Mouse (Mus musculus) kidney, embryonic 14.5 days (tissue): ENCODE measurements around the gene Wdfy4. TPM values are rescaled to one million over a fixed set of nuclear protein-coding genes. Genes with fewer than 3 reads are reported as not detected.
A peak's percentile ranks its signal among the peaks of the same experiment; 100 is the strongest.

ENCODE experiments used
- ATAC-seq: fragments of 200-750 bp; cut with Nextera tagmentation; 2 replicates; pipeline ENCODE4 v1.8.0; 2017; ENCODE audit warnings: moderate number of reproducible peaks, mild to moderate bottlenecking, moderate TSS enrichment, moderate library complexity; ENCODE audit not compliant: low FRiP score, low TSS enrichment
- H3K27ac ChIP-seq: fragments of 300-500 bp; sonication (generic); 2 replicates; pipeline ENCODE4 v1.5.1; 2014; ENCODE audit warnings: low read depth, mild to moderate bottlenecking, low read length, moderate library complexity, mixed read lengths
- H3K27me3 ChIP-seq: fragments of 300-500 bp; sonication (generic); 2 replicates; pipeline ENCODE4 v1.6.1; 2014; ENCODE audit warnings: mild to moderate bottlenecking, low read length; ENCODE audit not compliant: control insufficient read depth, insufficient read depth
- H3K36me3 ChIP-seq: fragments of 300-500 bp; sonication (generic); 2 replicates; pipeline ENCODE4 v1.6.1; 2014; ENCODE audit warnings: low read length, mixed read lengths; ENCODE audit not compliant: control insufficient read depth, insufficient read depth
- H3K4me1 ChIP-seq: fragments of 300-500 bp; sonication (generic); 2 replicates; pipeline ENCODE4 v1.6.1; 2014; ENCODE audit warnings: low read length, mixed read lengths; ENCODE audit not compliant: control insufficient read depth, insufficient read depth
- H3K4me2 ChIP-seq: fragments of 300-500 bp; sonication (generic); replicated peaks from 2 replicates; pipeline ENCODE4 v1.6.1; 2014; ENCODE audit warnings: low read depth, mild to moderate bottlenecking, low read length
- H3K4me3 ChIP-seq: fragments of 300-500 bp; sonication (generic); 2 replicates; pipeline ENCODE4 v1.5.1; 2014; ENCODE audit warnings: mild to moderate bottlenecking, low read length
- H3K9ac ChIP-seq: fragments of 300-500 bp; sonication (generic); 2 replicates; pipeline ENCODE4 v1.6.1; 2014; ENCODE audit warnings: low read depth, mild to moderate bottlenecking, low read length, moderate library complexity
- H3K9me3 ChIP-seq: fragments of 300-500 bp; sonication (generic); 2 replicates; pipeline ENCODE4 v1.6.1; 2016; ENCODE audit warnings: low read length; ENCODE audit not compliant: control insufficient read depth
- WGBS: fragments of 180-500 bp; shearing (Covaris S2); extraction: QIAGEN DNeasy Blood & Tissue Kit; methylation state at CpG from one replicate; pipeline ENCODE4 v1.1.7; 2014; 5-methylcytosine and 5-hydroxymethylcytosine counted together
- polyA plus RNA-seq: library from polyadenylated mRNA; unstranded; fragments of >200 nt; fragmentation: Nextera tagmentation; extraction: Ambion mirVana; gene quantifications from 2 replicates; pipeline ENCODE4 v1.2.1, GENCODE M21; 2014

Gene Wdfy4
- polyA plus RNA-seq, 1 experiment from 2014 or later = 0.31 TPM

GRCm38 (mm10) chr14:32960481-32960880 is 224.8 kb downstream of the Wdfy4 start:
- H3K4me1 ChIP-seq = peaks cover 7% of the 10 kb centered on the region; the same call in 1 of the 2 replicates
- no peak for ATAC-seq
- peaks cover 14% of the 10 kb centered on the region for H3K27me3 ChIP-seq
- no peak overlapping the region for H3K9ac ChIP-seq
- no peak overlapping the region for H3K4me2 ChIP-seq
- H3K4me3 ChIP-seq = no peak overlapping the region
- no peaks in the 10 kb centered on the region for H3K36me3 ChIP-seq
- no peaks in the 10 kb centered on the region for H3K9me3 ChIP-seq
- 47% methylated on average over 5 of the region's 5 CpGs for WGBS
- no peak overlapping the region for H3K27ac ChIP-seq

GRCm38 (mm10) chr14:32958671-32959070 is 226.6 kb downstream of the Wdfy4 start:
- H3K9ac ChIP-seq = no peak overlapping the region
- H3K27me3 ChIP-seq = peaks cover 14% of the 10 kb centered on the region
- no peak overlapping the region for H3K4me3 ChIP-seq
- no peak overlapping the region for H3K27ac ChIP-seq
- H3K36me3 ChIP-seq = no peaks in the 10 kb centered on the region
- WGBS = 15% methylated on average over 8 of the region's 8 CpGs
- H3K4me2 ChIP-seq = no peak overlapping the region
- ATAC-seq = peak; percentile 26; the same call in 1 of the 2 replicates
- no peaks in the 10 kb centered on the region for H3K9me3 ChIP-seq
- peaks cover 7% of the 10 kb centered on the region; the same call in 1 of the 2 replicates for H3K4me1 ChIP-seq

- H3K36me3 ChIP-seq = no peaks in the 10 kb centered on the region
- H3K9me3 ChIP-seq = no peaks in the 10 kb centered on the region
- H3K27ac ChIP-seq = no peak overlapping the region
- no peak overlapping the region for H3K4me2 ChIP-seq
- H3K4me1 ChIP-seq = peaks cover 12% of the 10 kb centered on the region; the same call in 1 of the 2 replicates
- no peak overlapping the region for H3K9ac ChIP-seq
- no peak overlapping the region for H3K4me3 ChIP-seq
- WGBS = 72% methylated on average over 8 of the region's 8 CpGs
- ATAC-seq = no peak
- H3K27me3 ChIP-seq = peaks cover 12% of the 10 kb centered on the region
These were observed 228.8 kb downstream of the Wdfy4 start for GRCm38 (mm10) chr14:32956486-32956885.

GRCm38 (mm10) chr14:32950312-32951301 is 234.7 kb downstream of the Wdfy4 start:
- H3K4me1 ChIP-seq = peaks cover 14% of the 10 kb centered on the region; the same call in 1 of the 2 replicates
- no peak overlapping the region for H3K4me3 ChIP-seq
- peaks cover 9% of the 10 kb centered on the region; the same call in 1 of the 2 replicates for H3K27me3 ChIP-seq
- ATAC-seq = peak; percentile 91
- H3K9ac ChIP-seq = no peak overlapping the region
- no peak overlapping the region for H3K4me2 ChIP-seq
- no peaks in the 10 kb centered on the region for H3K36me3 ChIP-seq
- peak overlapping the region; percentile 10; the same call in 1 of the 2 replicates for H3K27ac ChIP-seq
- H3K9me3 ChIP-seq = no peaks in the 10 kb centered on the region
- 18% methylated on average over 20 of the region's 20 CpGs for WGBS

- Histone ChIP-seq H3K27me3 (peaks cover 9% of the 10 kb centered on the region), H3K4me2 (no peak overlapping the region), H3K27ac (no peak overlapping the region), H3K36me3 (no peaks in the 10 kb centered on the region), H3K9me3 (no peaks in the 10 kb centered on the region), H3K9ac (no peak overlapping the region), H3K4me3 (no peak overlapping the region), H3K4me1 (peaks cover 14% of the 10 kb centered on the region; the same call in 1 of the 2 replicates)
- 83% methylated on average over 2 of the region's 2 CpGs for WGBS
- no peak for ATAC-seq
These were observed 237.8 kb downstream of the Wdfy4 start for GRCm38 (mm10) chr14:32947512-32947911.

- no peak for ATAC-seq
- no peak overlapping the region for H3K4me2 ChIP-seq
- no peaks in the 10 kb centered on the region for H3K9me3 ChIP-seq
- no peaks in the 10 kb centered on the region for H3K36me3 ChIP-seq
- H3K4me3 ChIP-seq = no peak overlapping the region
- 86% methylated on average over 5 of the region's 5 CpGs for whole genome bisulfite sequencing
- no peak overlapping the region for H3K9ac ChIP-seq
- no peaks in the 10 kb centered on the region for H3K4me1 ChIP-seq
- H3K27ac ChIP-seq = no peak overlapping the region
- H3K27me3 ChIP-seq = peaks cover 4% of the 10 kb centered on the region
These were observed 246.1 kb downstream of the Wdfy4 start for GRCm38 (mm10) chr14:32939217-32939616.

- WGBS = 61% methylated on average over 6 of the region's 6 CpGs
These were observed 251.2 kb downstream of the Wdfy4 start for GRCm38 (mm10) chr14:32934064-32934463.

GRCm38 (mm10) chr14:32932220-32932619 is 253.1 kb downstream of the Wdfy4 start:
- 89% methylated on average over 8 of the region's 8 CpGs for WGBS
- H3K4me3 ChIP-seq = no peak overlapping the region
- 0 out of 2 replicates have a peak, but pooled peaks cover 4% of the 10 kb centered on the region for H3K27me3 ChIP-seq
- H3K9me3 ChIP-seq = no peaks in the 10 kb centered on the region
- ATAC-seq = no peak
- H3K9ac ChIP-seq = no peak overlapping the region
- H3K4me2 ChIP-seq = no peak overlapping the region
- no peaks in the 10 kb centered on the region for H3K36me3 ChIP-seq
- H3K4me1 ChIP-seq = no peaks in the 10 kb centered on the region
- H3K27ac ChIP-seq = no peak overlapping the region

More at GRCm38 (mm10) chr14:32934064-32934463, 251.2 kb downstream of the Wdfy4 start:
- Histone ChIP-seq H3K9ac (no peak overlapping the region), H3K27me3 (0 out of 2 replicates have a peak, but pooled peaks cover 4% of the 10 kb centered on the region), H3K4me3 (no peak overlapping the region), H3K4me2 (no peak overlapping the region), H3K36me3 (no peaks in the 10 kb centered on the region), H3K4me1 (no peaks in the 10 kb centered on the region), H3K27ac (no peak overlapping the region), H3K9me3 (no peaks in the 10 kb centered on the region)
- ATAC-seq = no peak

- WGBS = 89% methylated on average over 10 of the region's 10 CpGs
- H3K4me3 ChIP-seq = no peak overlapping the region
- ATAC-seq = no peak
These were observed 253.6 kb downstream of the Wdfy4 start for GRCm38 (mm10) chr14:32931709-32932108.

More at GRCm38 (mm10) chr14:32931709-32932108, 253.6 kb downstream of the Wdfy4 start:
- Histone ChIP-seq H3K27ac (no peak overlapping the region), H3K9ac (no peak overlapping the region), H3K4me1 (no peaks in the 10 kb centered on the region), H3K9me3 (no peaks in the 10 kb centered on the region), H3K4me2 (no peak overlapping the region), H3K36me3 (no peaks in the 10 kb centered on the region), H3K27me3 (0 out of 2 replicates have a peak, but pooled peaks cover 4% of the 10 kb centered on the region)
